Mouse (Mus musculus): ENCODE measurements around the gene Gm9958. TPM values are rescaled to one million over a fixed set of nuclear protein-coding genes. Genes with fewer than 3 reads are reported as not detected.

Gm9958 gene
- polyA plus RNA-seq, 1 experiment from 2014 or later: 7.1 TPM

GRCm38 (mm10) chr5:90414142-90414924 lies 47.3 kb downstream of the Gm9958 start:
- Histone ChIP-seq H3K4me2 (replicated peaks) (no peak overlapping the region), H3K36me3 (no peaks in the 10 kb centered on the region), H3K4me1 (no peaks in the 10 kb centered on the region), H3K4me3 (replicated peaks) (no peak overlapping the region), H3K27ac (replicated peaks) (no peak overlapping the region), H3K9me3 (replicated peaks) (no peaks in the 10 kb centered on the region), H3K9ac (no peak overlapping the region), H3K27me3 (no peaks in the 10 kb centered on the region)
- 63% methylated on average over 8 of the region's 8 CpGs for WGBS
- ATAC-seq (ENCODE audit: insufficient number of reproducible peaks, low FRiP score, low TSS enrichment, low read depth): no peak

- Histone ChIP-seq H3K9ac (no peak overlapping the region), H3K36me3 (no peaks in the 10 kb centered on the region), H3K9me3 (replicated peaks) (no peaks in the 10 kb centered on the region), H3K27me3 (no peaks in the 10 kb centered on the region), H3K4me3 (replicated peaks) (no peak overlapping the region), H3K27ac (replicated peaks) (no peak overlapping the region), H3K4me2 (replicated peaks) (no peak overlapping the region), H3K4me1 (no peaks in the 10 kb centered on the region)
- 43% methylated on average over 6 of the region's 6 CpGs for WGBS
- no peak for ATAC-seq (ENCODE audit: insufficient number of reproducible peaks, low FRiP score, low TSS enrichment, low read depth)
These were observed 47.9 kb downstream of the Gm9958 start for GRCm38 (mm10) chr5:90414925-90415295.

Other genes with a start within 250 kb of the Gm9958 start
- 33.1 and 33.3 TPM in 2 replicates for gene Cox18, start 143.2 kb upstream of the Gm9958 start, polyA plus RNA-seq (2015; fragmentation: Nextera tagmentation; extraction: Ambion mirVana)
- 24.6 and 25.9 TPM in 2 replicates for gene Ankrd17, start 627 bp upstream of the Gm9958 start, polyA plus RNA-seq (2015; fragmentation: Nextera tagmentation; extraction: Ambion mirVana)
- 2.6 and 3.1 TPM in 2 replicates for gene Alb, start 93.7 kb downstream of the Gm9958 start, polyA plus RNA-seq (2015; fragmentation: Nextera tagmentation; extraction: Ambion mirVana)
- 0.21 and 0.64 TPM in 2 replicates for gene Afp, start 123.5 kb downstream of the Gm9958 start, polyA plus RNA-seq (2015; fragmentation: Nextera tagmentation; extraction: Ambion mirVana)
- gene Afm, start 151.7 kb downstream of the Gm9958 start, polyA plus RNA-seq (2015; fragmentation: Nextera tagmentation; extraction: Ambion mirVana): not detected in 2 replicates
- gene 5830473C10Rik, start 193.9 kb downstream of the Gm9958 start, polyA plus RNA-seq (2015; fragmentation: Nextera tagmentation; extraction: Ambion mirVana): 0.20 TPM in 1 of 2 replicates, not detected in the other